In the genomic region with DNA sequence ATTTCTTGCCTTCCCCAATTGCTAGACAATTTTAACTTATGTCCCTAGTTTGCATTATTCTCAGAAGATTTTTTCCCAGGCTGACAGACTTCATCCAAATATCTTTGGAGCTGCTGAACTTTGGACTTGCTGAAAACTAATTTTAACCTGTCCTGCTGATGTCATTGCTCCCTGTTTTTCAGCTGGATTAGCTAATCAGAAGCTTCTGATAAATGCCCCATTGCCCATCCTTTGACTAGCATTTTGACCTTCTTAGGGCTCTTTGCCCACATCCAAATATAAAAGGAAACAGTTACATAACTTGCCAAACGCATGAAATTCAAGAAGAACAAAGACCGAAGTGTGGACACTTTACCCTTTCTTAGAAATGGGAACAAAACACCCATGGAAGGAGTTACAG, we compare ENCODE assay signal across 35 mouse cellular contexts.
"Had no signal": no experiment of that assay in that cellular context is flagged by ENCODE, and none has a peak within 500 bp of the region (broad histone marks: within the 10 kb centered on the region; RNA-seq: fewer than 3 reads in every experiment).

No protein-coding gene starts in this region.

- H3K4me3 ChIP-seq: heart, embryonic 10.5 days; heart, embryonic 12.5 days; heart, embryonic 13.5 days; heart, embryonic 15.5 days; hindbrain, embryonic 10.5 days; hindbrain, embryonic 12.5 days; hindbrain, embryonic 13.5 days; hindbrain, embryonic 15.5 days; intestine, embryonic 15.5 days; kidney, embryonic 15.5 days; layer of hippocampus, adult 2 months had no signal

- H3K36me3 ChIP-seq: heart, embryonic 10.5 days; heart, embryonic 12.5 days; heart, embryonic 13.5 days; heart, embryonic 15.5 days; hindbrain, embryonic 10.5 days; hindbrain, embryonic 12.5 days; hindbrain, embryonic 13.5 days; hindbrain, embryonic 15.5 days; intestine, embryonic 15.5 days; kidney, embryonic 15.5 days had no signal

- H3K9me3 ChIP-seq: heart, embryonic 10.5 days; heart, embryonic 12.5 days; heart, embryonic 13.5 days; heart, embryonic 15.5 days; hindbrain, embryonic 10.5 days; hindbrain, embryonic 12.5 days; hindbrain, embryonic 13.5 days; hindbrain, embryonic 15.5 days; intestine, embryonic 15.5 days; kidney, embryonic 15.5 days had no signal

- H3K27me3 ChIP-seq: heart, embryonic 12.5 days; heart, embryonic 13.5 days; heart, embryonic 15.5 days; hindbrain, embryonic 12.5 days; hindbrain, embryonic 13.5 days; hindbrain, embryonic 15.5 days; intestine, embryonic 15.5 days; kidney, embryonic 15.5 days had no signal

- ATAC-seq: hindbrain, embryonic 16.5 days; hindbrain, postnatal 0 days; inflammation-experienced regulatory T-cells, adult 6 months; intestine, embryonic 15.5 days; intestine, embryonic 16.5 days; intestine, postnatal 0 days had no signal

- H3K27ac ChIP-seq: heart, embryonic 10.5 days; heart, embryonic 13.5 days; heart, embryonic 15.5 days; hindbrain, embryonic 10.5 days; hindbrain, embryonic 12.5 days; hindbrain, embryonic 13.5 days; hindbrain, embryonic 14.5 days; hindbrain, embryonic 15.5 days; hindbrain, postnatal 0 days; intestine, embryonic 15.5 days; kidney, embryonic 15.5 days; kidney, postnatal 0 days; layer of hippocampus, adult 2 months had no signal

- H3K4me2 ChIP-seq: heart, embryonic 11.5 days; heart, embryonic 12.5 days; heart, embryonic 13.5 days; heart, embryonic 15.5 days; hindbrain, embryonic 12.5 days; hindbrain, embryonic 13.5 days; hindbrain, embryonic 14.5 days; hindbrain, embryonic 15.5 days; intestine, embryonic 15.5 days; kidney, embryonic 15.5 days had no signal

- H3K4me1 ChIP-seq: heart, embryonic 10.5 days; heart, embryonic 12.5 days; heart, embryonic 13.5 days; heart, embryonic 15.5 days; hindbrain, embryonic 10.5 days; hindbrain, embryonic 12.5 days; hindbrain, embryonic 13.5 days; hindbrain, embryonic 15.5 days; intestine, embryonic 15.5 days; kidney, embryonic 15.5 days had no signal

- DNase-seq: heart, postnatal 10 days; heart, postnatal 14 days; heart, postnatal 36 days; heart, postnatal 4 days; kidney, adult 11 months; kidney, adult 18-20 months; kidney, adult 2 months; kidney, adult 8-10 months; kidney, adult 9 months; kidney, postnatal 10 days; kidney, postnatal 14 days; kidney, postnatal 25 days; kidney, postnatal 36 days; kidney, postnatal 4 days; layer of hippocampus, adult 9-11 months; layer of hippocampus, postnatal 36 days had no signal

- H3K9ac ChIP-seq: heart, embryonic 12.5 days; heart, embryonic 13.5 days; heart, embryonic 15.5 days; hindbrain, embryonic 12.5 days; hindbrain, embryonic 13.5 days; hindbrain, embryonic 14.5 days; hindbrain, embryonic 15.5 days; intestine, embryonic 15.5 days; kidney, embryonic 15.5 days had no signal
